Mouse (Mus musculus): ENCODE data around the gene Araf. TPM values are rescaled to one million over a fixed set of nuclear protein-coding genes. Genes with fewer than 3 reads are reported as not detected.

The Araf gene
- total and polyA plus RNA-seq, 3 experiments: 52.8 to 72.2 (median 60.6) TPM

DNA sequence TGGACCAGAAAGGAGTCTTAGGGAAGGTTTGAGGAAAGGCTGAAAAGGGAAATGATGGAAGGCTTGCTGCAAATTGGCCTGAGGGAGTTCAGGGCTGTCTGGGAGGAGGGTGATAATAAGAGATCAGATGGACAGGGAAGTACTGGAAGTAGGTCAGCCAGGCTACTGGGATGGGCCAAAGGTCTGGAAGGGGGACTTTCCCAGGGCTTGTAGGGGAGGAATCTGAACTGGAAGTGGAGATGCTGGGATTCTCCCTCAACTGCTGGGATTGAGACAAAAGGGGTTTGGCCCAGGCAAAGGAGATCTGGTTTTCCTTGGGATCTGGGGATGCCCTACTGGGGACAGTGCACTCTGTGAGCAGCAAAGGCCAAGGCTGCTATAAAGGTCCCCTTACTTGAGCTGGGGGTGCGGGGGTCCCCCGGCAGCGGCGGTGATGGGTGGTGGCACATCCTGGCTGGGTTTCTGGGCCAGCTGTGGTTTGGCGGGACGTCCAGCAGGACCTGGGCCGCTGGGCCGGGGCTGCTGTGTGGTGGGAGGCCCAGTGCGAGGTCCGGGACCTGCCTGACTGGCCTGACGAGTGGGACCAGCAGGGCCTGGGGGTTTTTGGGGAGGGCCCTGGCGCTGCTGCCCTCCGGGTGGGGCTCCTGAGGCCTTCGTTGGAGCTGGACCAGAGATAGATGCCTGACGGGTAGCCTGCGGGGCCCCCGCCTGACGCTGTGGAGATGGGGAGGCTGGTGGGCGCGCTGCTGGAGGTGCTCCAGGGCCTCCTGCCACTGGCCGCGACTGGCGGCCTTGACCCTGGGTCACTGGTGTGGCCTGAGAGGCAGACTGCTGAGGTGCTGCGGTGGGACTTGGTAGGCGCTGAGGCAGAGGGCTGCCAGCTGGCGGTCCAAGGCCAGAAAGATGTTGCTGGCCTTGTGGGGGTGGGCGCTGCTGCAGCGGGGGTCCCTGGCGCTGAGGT, 64.8 kb downstream of the Araf start:
- no peak for DNase-seq (ENCODE audit: extremely low read depth)
- dilution Hi-C loops (cut with MboI; ENCODE audit: extremely low pct_ligation_motif_present, extremely low pct_unique_long_range_greater_than_20kb, low sequenced_read_pairs): no loop called here
- in situ Hi-C loops (cut with MboI; ENCODE audit: low pct_ligation_motif_present, low pct_unique_long_range_greater_than_20kb, low sequenced_read_pairs): no loop called here
- Histone ChIP-seq H3K4me3 (replicated peaks in 1 of 3; ENCODE audit: low read depth in 2 of 3, low read length in 2 of 3, poor library complexity in 1 of 3) (no peak overlapping the region), H3K4me2 (ENCODE audit: insufficient read depth, low read depth, poor library complexity, severe bottlenecking) (no peak overlapping the region), H3K9me3 (replicated peaks; ENCODE audit: low read length) (no peaks in the 10 kb centered on the region), H3K79me2 (replicated peaks; ENCODE audit: control insufficient read depth, extremely low read depth, insufficient read depth, poor library complexity, severe bottlenecking) (no peaks in the 10 kb centered on the region), H3K9ac (ENCODE audit: insufficient read depth, low read depth) (no peak overlapping the region), H3K27ac (ENCODE audit: insufficient read depth, low read depth) (no peak overlapping the region), H3K4me1 (ENCODE audit: control insufficient read depth in 1 of 2, insufficient read depth in 2 of 2) (no peaks in the 10 kb centered on the region), H3K36me3 (replicated peaks in 1 of 2; ENCODE audit: control insufficient read depth in 1 of 2, insufficient read depth in 1 of 2, low read length in 1 of 2) (peaks cover 21 to 57% of the 10 kb centered on the region in 2 experiments), H3K27me3 (replicated peaks) (no peaks in the 10 kb centered on the region)
- TF ChIP-seq CHD2 (IDR thresholded peaks at IDR 0.05; ENCODE audit: low read length): no peak
- no peak for TF ChIP-seq MYC (IDR thresholded peaks at IDR 0.05; ENCODE audit: low read depth, low read length)
- no peak for TF ChIP-seq MAX (IDR thresholded peaks at IDR 0.05; ENCODE audit: low read length)
- no peak for TF ChIP-seq TCF12 (IDR thresholded peaks at IDR 0.05; ENCODE audit: low read depth, low read length)

DNA sequence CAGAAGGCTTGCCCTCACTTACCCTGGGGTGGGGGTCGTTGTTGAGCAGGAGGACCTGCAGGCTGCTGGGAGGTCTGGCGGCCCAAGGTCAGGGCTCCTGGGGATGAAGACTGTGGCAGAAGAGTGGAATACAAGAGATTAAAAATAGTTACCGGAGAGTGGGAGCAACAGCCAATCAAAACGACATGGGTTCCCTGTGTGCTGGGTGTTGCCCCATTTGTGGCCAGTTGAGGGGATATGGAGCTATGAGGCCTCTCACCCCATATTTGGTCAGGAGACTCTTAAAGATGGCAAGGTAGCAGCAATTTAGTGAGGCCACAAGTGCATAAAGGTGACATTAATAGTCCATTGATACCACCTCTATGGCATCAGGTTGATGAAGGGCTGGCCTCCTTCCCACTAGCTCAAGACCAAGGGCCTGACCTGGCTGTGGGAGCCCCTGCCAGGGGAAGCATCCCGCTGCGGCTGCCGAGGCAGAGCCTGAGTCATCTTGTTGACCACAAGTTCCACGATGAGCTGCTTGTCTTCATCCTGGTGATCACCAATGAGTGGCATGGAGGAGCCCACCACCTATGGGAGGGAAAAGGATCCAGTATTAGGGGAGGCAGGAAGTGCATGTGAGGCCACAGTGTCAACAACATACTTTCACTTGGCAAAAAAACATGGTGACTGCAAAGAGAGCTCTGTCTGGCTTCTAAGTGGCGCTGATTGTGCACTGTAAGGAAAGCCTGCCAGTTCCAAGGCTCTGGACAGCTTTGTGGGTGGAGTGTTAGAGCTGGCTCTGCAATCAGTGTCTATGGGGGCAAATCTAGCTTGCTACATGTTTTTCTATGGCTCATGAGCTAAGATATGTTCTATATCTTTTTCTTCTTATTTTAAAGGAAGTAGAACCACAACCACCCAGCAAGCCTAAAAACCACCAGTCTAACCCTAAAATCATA, 65.8 kb downstream of the Araf start:
- Histone ChIP-seq H3K9me3 (replicated peaks; ENCODE audit: low read length) (no peaks in the 10 kb centered on the region), H3K4me3 (replicated peaks in 1 of 3; ENCODE audit: low read depth in 2 of 3, low read length in 2 of 3, poor library complexity in 1 of 3) (no peak overlapping the region), H3K9ac (ENCODE audit: insufficient read depth, low read depth) (no peak overlapping the region), H3K27me3 (replicated peaks) (no peaks in the 10 kb centered on the region), H3K4me2 (ENCODE audit: insufficient read depth, low read depth, poor library complexity, severe bottlenecking) (no peak overlapping the region), H3K79me2 (replicated peaks; ENCODE audit: control insufficient read depth, extremely low read depth, insufficient read depth, poor library complexity, severe bottlenecking) (no peaks in the 10 kb centered on the region), H3K27ac (ENCODE audit: insufficient read depth, low read depth) (no peak overlapping the region), H3K36me3 (replicated peaks in 1 of 2; ENCODE audit: control insufficient read depth in 1 of 2, insufficient read depth in 1 of 2, low read length in 1 of 2) (peaks cover 11 to 46% of the 10 kb centered on the region in 2 experiments), H3K4me1 (ENCODE audit: control insufficient read depth in 1 of 2, insufficient read depth in 2 of 2) (no peaks in the 10 kb centered on the region)
- TF ChIP-seq RAD21 (IDR thresholded peaks at IDR 0.05; ENCODE audit: low read depth, low read length): no peak
- TF ChIP-seq USF1 (IDR thresholded peaks at IDR 0.05; ENCODE audit: low read depth, low read length): no peak
- in situ Hi-C loops (cut with MboI; ENCODE audit: low pct_ligation_motif_present, low pct_unique_long_range_greater_than_20kb, low sequenced_read_pairs): no loop called here
- DNase-seq (ENCODE audit: extremely low read depth): no peak
- dilution Hi-C loops (cut with MboI; ENCODE audit: extremely low pct_ligation_motif_present, extremely low pct_unique_long_range_greater_than_20kb, low sequenced_read_pairs): no loop called here

DNA sequence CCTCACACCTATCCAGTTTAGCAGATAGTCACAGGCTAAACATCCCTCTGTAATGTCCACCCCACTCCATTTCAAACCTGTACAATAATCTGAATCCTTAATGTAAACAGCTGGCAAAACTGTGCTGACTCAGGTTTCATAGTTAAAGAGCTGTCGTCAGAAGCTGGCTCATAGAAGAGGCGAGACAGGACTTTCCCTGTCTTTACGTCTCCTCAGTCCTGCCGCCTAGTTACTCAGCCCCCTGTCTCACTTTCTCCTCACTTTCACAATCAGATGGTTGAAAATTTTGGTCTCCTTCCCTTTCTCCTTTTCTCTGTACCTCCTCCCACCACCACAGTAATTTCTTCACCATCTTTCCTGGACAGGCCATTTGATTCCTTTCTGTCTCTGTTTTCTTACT, 70.5 kb downstream of the Araf start:
- dilution Hi-C loops (cut with MboI; ENCODE audit: extremely low pct_ligation_motif_present, extremely low pct_unique_long_range_greater_than_20kb, low sequenced_read_pairs): no loop called here
- H3K27ac ChIP-seq (ENCODE audit: insufficient read depth, low read depth): no peak overlapping the region

More for the DNA sequence above, 70.5 kb downstream of the Araf start:
- Histone ChIP-seq H3K4me1 (ENCODE audit: control insufficient read depth in 1 of 2, insufficient read depth in 2 of 2) (no peaks in the 10 kb centered on the region), H3K79me2 (replicated peaks; ENCODE audit: control insufficient read depth, extremely low read depth, insufficient read depth, poor library complexity, severe bottlenecking) (no peaks in the 10 kb centered on the region), H3K27me3 (replicated peaks) (no peaks in the 10 kb centered on the region), H3K4me3 (replicated peaks in 1 of 3; ENCODE audit: low read depth in 2 of 3, low read length in 2 of 3, poor library complexity in 1 of 3) (no peak overlapping the region), H3K4me2 (ENCODE audit: insufficient read depth, low read depth, poor library complexity, severe bottlenecking) (no peak overlapping the region), H3K9me3 (replicated peaks; ENCODE audit: low read length) (no peaks in the 10 kb centered on the region), H3K36me3 (replicated peaks in 1 of 2; ENCODE audit: control insufficient read depth in 1 of 2, insufficient read depth in 1 of 2, low read length in 1 of 2) (peaks cover 0 to 8% of the 10 kb centered on the region in 2 experiments), H3K9ac (ENCODE audit: insufficient read depth, low read depth) (no peak overlapping the region)
- TF ChIP-seq MAZ (IDR thresholded peaks at IDR 0.05; ENCODE audit: low read depth, low read length): no peak
- no peak for TF ChIP-seq HCFC1 (IDR thresholded peaks at IDR 0.05; ENCODE audit: low read depth, low read length)
- TF ChIP-seq NELFE (IDR thresholded peaks at IDR 0.05; ENCODE audit: low read depth, low read length): no peak
- no peak for DNase-seq (ENCODE audit: extremely low read depth)
- in situ Hi-C loops (cut with MboI; ENCODE audit: low pct_ligation_motif_present, low pct_unique_long_range_greater_than_20kb, low sequenced_read_pairs): no loop called here

Data from CH12.LX (cell line).